Mouse (Mus musculus) gastrocnemius, postnatal 4 days (tissue): ENCODE data around the gene Asphd2. TPM values are rescaled to one million over a fixed set of nuclear protein-coding genes. Genes with fewer than 3 reads are reported as not detected.

Experiments
- DNase-seq, 2 experiments: peaks; one replicate each; pipeline ENCODE4 v3.0.0; 2021 to 2022; ENCODE audit warnings: low spot score in 2 of 2, mixed read lengths in 2 of 2
- total RNA-seq, 2 experiments: library from RNA; stranded (reverse); gene quantifications; 2 replicates each; pipeline ENCODE4 v1.2.3; 2021

Asphd2 gene
- total RNA-seq, 2 experiments from 2014 or later: 1.5 to 2.1 TPM

DNA sequence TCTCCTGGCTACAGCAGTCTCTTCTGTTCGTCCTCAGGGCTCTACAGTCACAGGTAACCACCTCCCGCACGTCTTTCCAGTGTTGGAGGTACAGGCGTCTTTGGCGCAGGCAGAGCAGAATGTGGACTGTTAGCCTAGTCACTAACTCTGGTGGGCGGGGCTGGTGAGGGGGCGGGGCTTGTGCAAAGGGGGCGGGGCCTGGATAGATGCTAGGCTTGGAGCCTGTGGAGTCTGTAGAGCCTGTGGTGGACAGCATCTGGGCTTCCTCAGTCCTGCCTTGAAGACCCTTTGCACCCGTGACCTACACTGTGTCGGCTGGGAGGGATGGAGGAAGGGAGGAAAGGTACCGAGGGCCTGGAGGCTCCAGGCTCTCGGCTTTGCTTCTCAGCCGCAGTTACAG lies 38.8 kb downstream of the Asphd2 start, which contains the start of gene Gm6583:
Gm6583 (minus strand) TSS at position 124 of the 400 bp plus-strand sequence.
- no peak for DNase-seq

- no peak for DNase-seq
Measured at GRCm38 (mm10) chr5:112355493-112355892, 39.2 kb downstream of the Asphd2 start.

GRCm38 (mm10) chr5:112349169-112349568 lies 45.5 kb downstream of the Asphd2 start:
- DNase-seq: no peak

DNA sequence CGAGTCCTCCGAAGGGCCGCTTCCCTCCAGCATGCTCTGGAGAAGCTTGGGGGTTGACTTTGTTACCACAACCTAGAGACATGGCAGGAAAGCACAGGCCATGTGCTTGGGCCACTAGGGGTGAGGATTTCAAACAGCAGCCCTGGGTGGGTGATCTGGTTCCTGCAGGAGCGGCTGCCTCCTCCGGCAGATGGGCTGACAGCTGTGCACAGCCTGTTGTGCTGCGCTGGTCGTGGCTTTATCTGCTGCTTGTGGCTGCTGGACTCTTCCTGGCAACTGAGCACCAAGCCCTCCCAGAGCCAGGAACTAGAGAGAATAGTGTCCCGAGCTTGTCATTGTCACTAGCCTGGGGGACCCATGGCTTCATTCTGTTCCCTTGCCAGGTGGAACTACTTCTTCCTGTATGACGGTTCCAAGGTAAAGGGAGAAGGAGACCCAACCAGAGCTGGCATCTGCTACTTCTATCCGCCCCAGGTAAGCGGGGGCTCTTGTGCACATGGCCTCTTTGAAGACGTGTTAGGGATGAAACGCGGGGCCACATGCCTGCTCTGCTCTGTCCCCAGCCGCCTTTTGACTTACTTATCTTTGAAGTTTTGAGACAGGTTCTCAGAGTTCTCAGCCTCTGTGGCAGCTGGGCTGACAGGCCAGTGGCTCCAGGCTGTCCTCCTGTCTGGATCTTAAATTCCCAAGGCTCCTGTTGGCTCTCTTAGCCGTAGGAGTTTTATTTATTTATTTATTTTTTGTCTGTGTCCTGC lies 48.3 kb downstream of the Asphd2 start:
- DNase-seq: no peak

- no peak for DNase-seq
Measured at GRCm38 (mm10) chr5:112344092-112344960, 50.3 kb downstream of the Asphd2 start.

DNA sequence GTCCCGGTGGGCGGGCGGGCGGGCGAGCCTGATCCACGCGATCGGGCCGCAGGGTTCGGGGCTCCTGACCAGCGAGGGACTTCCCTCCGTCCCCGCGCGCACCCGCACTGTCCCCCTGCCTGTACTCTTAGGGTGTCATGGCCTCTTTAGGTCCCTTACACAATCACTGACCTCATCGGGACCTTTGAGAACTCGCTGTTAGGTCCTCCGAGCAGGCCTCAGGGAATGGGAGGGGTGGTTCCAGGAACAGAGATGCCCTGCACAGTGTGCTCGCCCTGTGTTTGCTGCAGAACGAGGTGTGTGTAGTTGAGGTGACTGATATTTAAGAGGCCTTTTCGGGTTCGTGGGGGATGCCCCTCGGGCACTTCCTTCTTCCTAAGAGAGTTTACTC lies 51.5 kb downstream of the Asphd2 start:
- DNase-seq: no peak

- DNase-seq: peak; percentile 72 to 81
Measured at GRCm38 (mm10) chr5:112342463-112343204, 52.0 kb downstream of the Asphd2 start, which contains the start of the genes Srrd and Hps4. TSS of gene Srrd (minus strand) at chr5:112343040. TSS of gene Hps4 (plus strand) at chr5:112343083.

DNA sequence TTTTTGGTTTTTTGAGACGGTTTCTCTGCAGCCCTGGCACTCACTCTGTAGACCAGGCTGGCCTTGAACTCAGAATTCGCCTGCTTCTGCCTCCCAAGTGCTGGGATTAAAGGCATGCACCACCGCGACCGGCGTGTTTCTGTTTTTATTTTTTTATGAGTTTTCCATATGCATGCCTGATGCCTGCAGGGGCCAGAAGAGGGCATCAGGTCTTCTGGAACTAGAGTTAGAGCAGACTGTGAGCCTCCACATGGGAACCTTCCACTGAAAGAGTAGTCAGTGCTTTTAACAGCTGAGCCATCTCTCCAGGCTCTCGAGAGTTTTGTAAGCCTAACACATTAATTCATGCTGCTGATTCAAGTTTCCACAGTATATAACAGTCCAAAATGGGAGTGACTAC lies 55.5 kb downstream of the Asphd2 start:
- DNase-seq: no peak

GRCm38 (mm10) chr5:112337004-112337403 lies 57.7 kb downstream of the Asphd2 start:
- no peak for DNase-seq

- no peak for DNase-seq
Measured at GRCm38 (mm10) chr5:112335473-112335872, 59.2 kb downstream of the Asphd2 start.

Other genes starting within 250 kb of the Asphd2 start
- under 1 TPM; 0.91 to 0.98 TPM for gene Cryba4, start 142.3 kb downstream of the Asphd2 start, total RNA-seq
- under 1 TPM; 0.64 to 0.70 TPM for gene Crybb1, start 139.1 kb downstream of the Asphd2 start, total RNA-seq
- gene Tpst2, start 118.2 kb downstream of the Asphd2 start, total RNA-seq: 10 to 100 TPM; 25.4 to 26.2 TPM
- 10 to 100 TPM; 20.4 to 21.0 TPM for gene Tfip11, start 68.5 kb downstream of the Asphd2 start, total RNA-seq
- gene Srrd, start 51.8 kb downstream of the Asphd2 start, total RNA-seq: 1 to 10 TPM; 7.1 to 8.3 TPM
- gene Hps4, start 51.8 kb downstream of the Asphd2 start, total RNA-seq: 1 to 10 TPM; 7.6 to 8.7 TPM
- not detected for gene Gm6583, start 38.8 kb downstream of the Asphd2 start, total RNA-seq
- not detected for gene Gm6588, start 54.6 kb upstream of the Asphd2 start, total RNA-seq
- gene Sez6l, start 182.3 kb upstream of the Asphd2 start, total RNA-seq: under 1 TPM; 0.44 to 0.52 TPM